In genomic region chr11:42532577-42532976, GRCm38 (mm10) we compare ENCODE assay signal across 28 mouse cellular contexts.
A peak's percentile ranks its signal among the peaks of the same experiment; 100 is the strongest.
DNase-seq lines count a peak whose midpoint lies in the region; ATAC-seq and TF ChIP-seq lines count a peak whose summit lies in the region.
"Had no signal": no experiment of that assay in that cellular context is flagged by ENCODE, and none has a peak within 500 bp of the region (broad histone marks: within the 10 kb centered on the region; RNA-seq: fewer than 3 reads in every experiment).

No protein-coding gene starts in this region.

- no peaks in the 10 kb centered on the region for H3K27me3 ChIP-seq in forebrain, embryonic 14.5 days (replicated peaks; ENCODE audit: control insufficient read depth, insufficient read depth, low read length)
- H3K27me3 ChIP-seq in forebrain, embryonic 15.5 days, result no peaks in the 10 kb centered on the region
- H3K27me3 ChIP-seq: heart, embryonic 15.5 days; liver, embryonic 12.5 days; midbrain, embryonic 12.5 days; Patski had no signal

- no peaks in the 10 kb centered on the region for H3K9me3 ChIP-seq in forebrain, embryonic 14.5 days (replicated peaks; ENCODE audit: control insufficient read depth, low read length)
- H3K9me3 ChIP-seq in forebrain, embryonic 15.5 days, result no peaks in the 10 kb centered on the region
- H3K9me3 ChIP-seq: G1E; heart, embryonic 10.5 days; heart, embryonic 15.5 days; liver, embryonic 12.5 days; midbrain, embryonic 12.5 days had no signal

- no peak overlapping the region for H3K27ac ChIP-seq in forebrain, embryonic 14.5 days (ENCODE audit: low read depth, low read length)
- H3K27ac ChIP-seq in forebrain, embryonic 15.5 days (replicated peaks), result no peak overlapping the region
- peak overlapping the region; percentile 71; the same call in 1 of the 2 replicates for H3K27ac ChIP-seq in left cerebral cortex, adult 2 months
- H3K27ac ChIP-seq: heart, embryonic 10.5 days; heart, embryonic 15.5 days; hindbrain, embryonic 14.5 days; liver, embryonic 12.5 days; midbrain, embryonic 12.5 days had no signal

- ATAC-seq in forebrain, embryonic 14.5 days, result peak; percentile 44
- no peak; the same call in 1 of the 2 replicates for ATAC-seq in forebrain, embryonic 15.5 days (replicated peaks)
- ATAC-seq: inflammation-experienced regulatory T-cells, adult 6 months; liver, embryonic 12.5 days; liver, postnatal 0 days; Patski had no signal

- 51% methylated on average over 2 of the region's 2 CpGs for WGBS in forebrain, embryonic 14.5 days
- 54% methylated on average over 2 of the region's 2 CpGs for WGBS in forebrain, embryonic 15.5 days

- no peaks in the 10 kb centered on the region for H3K36me3 ChIP-seq in forebrain, embryonic 14.5 days (ENCODE audit: control insufficient read depth, insufficient read depth, low read length)
- no peaks in the 10 kb centered on the region for H3K36me3 ChIP-seq in forebrain, embryonic 15.5 days
- H3K36me3 ChIP-seq: G1E; heart, embryonic 10.5 days; heart, embryonic 15.5 days; liver, embryonic 12.5 days; midbrain, embryonic 12.5 days had no signal

- no peak overlapping the region for H3K4me2 ChIP-seq in forebrain, embryonic 14.5 days (ENCODE audit: low read length)
- H3K4me2 ChIP-seq in forebrain, embryonic 15.5 days (replicated peaks), result no peak overlapping the region
- H3K4me2 ChIP-seq: heart, embryonic 15.5 days; hindbrain, embryonic 14.5 days; liver, embryonic 12.5 days; midbrain, embryonic 12.5 days had no signal

- H3K9ac ChIP-seq in forebrain, embryonic 14.5 days (ENCODE audit: low read length), result no peak overlapping the region
- no peak overlapping the region for H3K9ac ChIP-seq in forebrain, embryonic 15.5 days (replicated peaks)
- H3K9ac ChIP-seq: heart, embryonic 15.5 days; hindbrain, embryonic 14.5 days; liver, embryonic 12.5 days; liver, postnatal 0 days; midbrain, embryonic 12.5 days had no signal

- no peak for TF ChIP-seq CTCF in left cerebral cortex, adult 2 months (IDR thresholded peaks at IDR 0.05)

- intact Hi-C loops in left cerebral cortex, adult 2 months (cut with DNase I), result no loop called here

- peak; percentile 29 to 37 for DNase-seq in cerebellum, adult 18-20 months
- DNase-seq in cerebellum, postnatal 14 days, result no peak
- DNase-seq in forebrain, embryonic 14.5 days (ENCODE audit: low spot score), result peak; percentile 23
- no peak for DNase-seq in left cerebral cortex, adult 2 months (ENCODE audit: extremely low spot score in 1 of 2, low spot score in 2 of 2)
- DNase-seq in left cerebral cortex, adult 18-20 months (ENCODE audit: low spot score in 2 of 2), result no peak
- DNase-seq in MN1 (ENCODE audit: low spot score), result peak; percentile 42
- no peak for DNase-seq in urinary bladder, postnatal 25 days (ENCODE audit: low spot score)
- DNase-seq: adrenal gland, postnatal 14 days; gastrocnemius, postnatal 25 days; heart, adult 11 months; kidney, adult 11 months; kidney, postnatal 14 days; left cerebral cortex, postnatal 4 days; liver, postnatal 0 days; lung, postnatal 36 days; retina, postnatal 1 day; right cerebral cortex, postnatal 14 days; thymus, postnatal 4 days had no signal

- H3K4me1 ChIP-seq in forebrain, embryonic 14.5 days (ENCODE audit: control insufficient read depth, insufficient read depth, low read length), result no peaks in the 10 kb centered on the region
- no peaks in the 10 kb centered on the region for H3K4me1 ChIP-seq in forebrain, embryonic 15.5 days
- H3K4me1 ChIP-seq: heart, embryonic 10.5 days; liver, embryonic 12.5 days; midbrain, embryonic 12.5 days had no signal

- no peak overlapping the region for H3K4me3 ChIP-seq in forebrain, embryonic 14.5 days (ENCODE audit: low read depth, low read length)
- H3K4me3 ChIP-seq in forebrain, embryonic 15.5 days, result no peak overlapping the region
- no peak overlapping the region for H3K4me3 ChIP-seq in left cerebral cortex, adult 2 months
- H3K4me3 ChIP-seq: heart, embryonic 10.5 days; heart, embryonic 15.5 days; liver, embryonic 12.5 days; midbrain, embryonic 12.5 days; myocyte had no signal

Comparison
In these comparisons a context has a peak if more than half of its experiments do, and no peak if none do; other contexts are left out.
1. DNase-seq: peak in cerebellum, adult 18-20 months (2 of 2), forebrain, embryonic 14.5 days (single experiment) and MN1 (single experiment); none in cerebellum, postnatal 14 days (0 of 2), left cerebral cortex, adult 2 months (0 of 2), left cerebral cortex, adult 18-20 months (0 of 2) and urinary bladder, postnatal 25 days (single experiment).